Mouse (Mus musculus) neural tube, embryonic 10.5 days (tissue): ENCODE data around the gene Bex4.
"Not testable (repeated sequence)": the region's sequence is repeated elsewhere in the genome, so short reads cannot be mapped to it uniquely, and the experiment has no call there.

Source experiments
- DNase-seq: peaks from one replicate; pipeline ENCODE4 v3.0.0-alpha.2; 2017; ENCODE audit warnings: low spot score; ENCODE audit errors: extremely low spot score

Gene Bex4

DNA sequence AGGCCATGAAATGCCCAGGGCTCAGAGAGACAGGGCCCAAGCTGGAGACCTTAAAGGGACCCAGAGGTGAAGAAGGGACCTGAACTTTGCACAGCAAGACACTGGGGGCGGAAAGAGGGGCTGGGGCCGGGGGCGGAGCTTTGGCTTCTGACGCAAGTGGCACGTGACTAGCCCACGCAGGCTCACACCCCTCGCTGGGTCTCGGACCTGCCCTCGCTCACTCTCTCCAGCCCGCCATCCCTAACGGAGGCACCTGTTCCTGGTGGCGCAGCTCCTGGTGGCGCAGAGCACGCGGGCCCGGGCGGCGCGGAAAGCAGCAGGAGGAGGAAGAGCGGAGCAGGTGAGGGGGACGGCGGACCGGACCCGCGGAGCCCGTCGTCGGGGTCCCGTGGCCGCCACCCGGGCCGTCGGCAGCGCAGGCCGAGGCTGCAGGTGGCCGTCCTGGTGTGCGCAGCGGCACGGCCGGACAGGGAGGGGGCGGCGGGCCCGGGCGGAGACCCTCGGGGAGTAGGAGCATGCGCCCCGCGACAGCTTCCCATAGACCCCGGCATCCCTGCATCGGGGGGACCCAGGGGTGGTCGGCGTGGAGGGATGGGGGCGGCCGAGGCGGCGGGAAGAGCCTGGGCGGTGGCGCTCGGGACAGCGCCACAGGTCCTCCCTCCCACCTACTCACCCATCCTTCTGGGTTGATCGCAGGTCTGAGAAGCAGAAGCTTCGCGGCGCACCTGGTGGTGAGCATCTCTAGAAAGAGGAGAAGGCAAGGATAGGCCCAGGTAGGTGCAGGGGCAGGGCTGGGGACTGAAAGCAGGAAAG is at the start of gene Bex4:
Bex4 (plus strand) TSS at position 170 of the 813 bp plus-strand sequence.
- peak; percentile 12 for DNase-seq

DNA sequence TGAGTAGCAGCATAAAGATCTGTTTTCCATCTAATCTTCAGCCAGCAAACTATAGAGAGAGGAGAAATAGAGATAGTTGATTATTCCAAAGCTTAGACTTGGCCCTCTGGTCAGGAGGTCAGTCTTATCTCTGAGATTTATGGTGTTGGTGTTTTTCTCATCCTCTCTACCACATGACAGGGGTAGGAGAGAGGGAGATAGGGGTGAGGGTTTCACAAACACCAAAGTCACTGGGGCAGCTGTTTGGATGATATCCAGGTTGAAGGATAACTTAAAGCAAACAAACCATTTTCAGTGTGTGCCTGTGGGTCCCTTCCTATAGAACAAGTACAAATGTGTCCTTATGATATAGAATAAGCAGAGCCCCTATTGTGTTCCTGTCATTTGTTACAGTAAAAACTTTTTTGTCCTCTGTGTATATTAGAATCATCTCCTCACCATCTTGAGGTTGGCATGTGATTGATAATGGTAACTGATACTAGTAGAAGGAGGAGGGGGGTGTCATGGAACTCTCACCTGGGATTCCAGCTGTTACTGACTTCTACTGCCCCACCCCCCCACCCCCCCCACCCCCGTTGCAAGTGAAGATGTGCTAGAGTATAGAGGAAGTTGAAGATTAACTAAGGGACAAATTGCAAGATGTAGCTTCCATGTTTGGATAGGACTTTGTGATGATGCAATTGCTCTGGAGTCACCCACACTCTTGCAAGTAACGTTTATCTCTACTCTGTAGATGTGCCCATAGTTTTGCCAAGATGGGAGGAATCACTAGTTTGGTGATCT is 46.1 kb upstream of the Bex4 start:
- no peak for DNase-seq

DNA sequence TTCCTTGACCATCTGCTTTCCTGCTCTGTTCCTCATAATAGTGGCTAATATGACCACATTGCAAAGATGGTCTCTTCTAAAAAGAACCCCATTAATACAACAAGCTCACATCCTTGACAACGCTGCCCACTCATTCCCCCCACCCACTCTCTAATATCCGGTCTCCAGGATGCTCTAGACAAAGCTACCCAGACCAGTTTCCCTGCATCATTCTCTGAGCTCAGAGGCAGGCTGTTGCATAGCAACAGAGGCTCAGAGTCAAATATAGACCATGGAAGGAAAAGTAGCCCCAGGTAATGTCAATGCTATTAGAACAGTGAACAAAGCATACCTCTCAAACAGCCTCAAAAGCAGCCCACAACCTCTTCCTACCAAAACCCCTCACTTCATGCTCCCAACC is 44.4 kb upstream of the Bex4 start:
- no peak for DNase-seq

DNA sequence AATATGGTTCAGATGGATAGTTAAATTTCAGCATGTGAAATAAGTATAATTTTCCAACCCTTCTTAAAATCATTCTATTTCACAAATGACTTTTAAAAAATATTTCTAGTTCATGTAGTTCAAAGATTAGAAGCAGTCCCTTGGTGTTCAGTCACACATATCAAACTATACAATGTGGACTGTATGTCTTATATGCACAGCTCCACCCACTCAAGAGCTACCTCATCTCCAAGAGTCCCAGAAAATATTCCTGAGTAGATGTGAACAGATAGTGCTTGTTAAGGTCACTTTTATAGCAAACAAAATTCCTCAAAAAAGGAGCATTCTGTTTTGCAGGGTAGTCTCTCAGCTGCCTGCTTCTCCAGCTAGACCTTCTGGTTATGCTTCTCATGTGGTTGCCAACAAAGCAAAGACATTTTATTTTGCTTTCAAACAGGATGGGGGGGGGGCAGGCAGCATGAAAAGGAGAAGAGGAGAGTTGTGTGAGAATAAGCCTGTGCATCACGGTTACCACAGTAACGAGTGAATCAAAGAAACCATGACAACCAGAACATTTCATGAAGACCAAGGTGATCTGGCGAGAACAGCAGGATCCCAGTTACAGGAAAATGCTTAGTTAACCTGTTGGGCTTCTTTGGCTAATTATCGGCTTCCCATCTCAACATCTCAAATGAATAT is 34.6 kb upstream of the Bex4 start:
- no peak for DNase-seq

DNA sequence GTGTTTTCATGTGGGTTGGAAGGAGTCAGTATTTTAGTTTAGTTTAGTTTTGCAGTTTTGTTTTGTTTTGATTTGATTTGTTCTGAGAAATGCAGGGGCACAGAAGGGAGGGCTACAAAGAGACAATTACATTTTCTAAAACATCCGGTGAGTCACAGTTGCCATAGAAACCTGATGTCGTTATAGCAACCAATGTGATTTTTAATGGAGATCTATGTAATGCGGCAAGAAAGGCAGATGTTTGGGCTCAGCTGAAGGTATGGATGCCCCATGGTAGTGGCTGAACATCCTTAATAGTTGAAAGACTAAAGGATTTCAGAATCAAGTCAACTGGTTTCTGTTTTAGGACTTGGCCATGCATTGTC is 34.1 kb upstream of the Bex4 start:
- DNase-seq: no peak

DNA sequence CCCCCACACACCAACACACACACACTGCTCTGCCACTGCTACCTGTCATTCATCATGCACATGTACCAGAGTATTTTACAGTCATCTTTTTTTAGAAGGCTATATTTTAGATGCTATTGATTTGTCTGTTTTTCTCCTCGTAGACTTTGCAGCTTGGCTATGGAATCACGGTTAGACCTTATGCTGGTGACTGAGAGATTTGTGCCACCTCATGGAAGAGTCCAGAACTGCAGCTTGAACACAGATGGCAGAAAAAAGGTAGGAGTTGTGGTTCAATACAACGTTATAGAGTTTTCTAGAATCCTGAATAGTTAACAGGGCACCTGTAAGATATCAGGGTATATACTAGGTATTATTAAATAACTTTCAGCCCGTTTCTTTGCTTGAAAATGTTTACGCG is 30.9 kb upstream of the Bex4 start:
- peak; percentile 19 for DNase-seq

DNA sequence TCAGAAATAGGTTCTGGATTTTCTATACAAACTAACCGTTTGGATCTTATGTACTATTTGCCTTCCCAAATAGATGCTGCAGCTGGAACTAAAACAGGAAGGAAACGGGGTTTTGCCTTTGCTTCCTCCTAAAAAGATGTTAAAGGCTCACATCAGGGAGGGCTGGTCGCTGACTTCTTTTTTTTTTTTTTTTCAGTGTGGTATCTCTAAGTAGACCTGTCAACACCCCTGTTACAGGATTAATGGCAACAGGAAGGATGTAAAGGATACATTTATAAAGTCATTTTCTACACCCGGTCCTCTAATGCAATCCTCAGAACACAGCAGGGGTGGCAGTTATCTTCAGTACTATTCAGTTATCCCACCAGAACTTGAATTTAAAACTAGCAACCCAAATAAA is 23.8 kb upstream of the Bex4 start:
- no peak for DNase-seq

DNA sequence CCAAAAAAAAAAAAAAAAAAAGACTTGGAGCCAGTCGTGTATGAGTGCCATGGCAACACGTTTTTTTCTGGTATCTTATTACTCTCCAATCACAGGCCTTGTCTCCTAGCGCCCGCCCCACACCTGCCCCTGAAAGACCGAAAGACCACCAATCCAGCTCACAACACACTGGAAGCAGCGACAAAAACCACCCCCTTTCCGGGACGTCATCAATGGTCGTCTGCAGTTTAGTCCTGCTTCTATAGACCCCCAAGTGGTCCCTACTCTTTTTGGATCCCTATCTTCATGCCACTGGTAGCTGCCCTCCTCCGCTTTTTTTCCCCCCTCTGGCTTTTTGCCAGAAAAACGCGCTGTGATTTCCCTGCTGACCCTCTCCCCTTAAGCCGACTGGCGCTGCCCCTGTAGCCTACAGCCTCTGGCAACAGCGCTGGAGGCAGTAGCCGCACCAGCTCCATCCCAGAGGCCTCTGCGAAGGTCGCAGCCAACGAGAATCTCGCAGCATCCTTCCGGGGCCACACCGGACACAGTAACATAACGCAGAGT is 23.3 kb upstream of the Bex4 start:
- peak; percentile 67 for DNase-seq

DNA sequence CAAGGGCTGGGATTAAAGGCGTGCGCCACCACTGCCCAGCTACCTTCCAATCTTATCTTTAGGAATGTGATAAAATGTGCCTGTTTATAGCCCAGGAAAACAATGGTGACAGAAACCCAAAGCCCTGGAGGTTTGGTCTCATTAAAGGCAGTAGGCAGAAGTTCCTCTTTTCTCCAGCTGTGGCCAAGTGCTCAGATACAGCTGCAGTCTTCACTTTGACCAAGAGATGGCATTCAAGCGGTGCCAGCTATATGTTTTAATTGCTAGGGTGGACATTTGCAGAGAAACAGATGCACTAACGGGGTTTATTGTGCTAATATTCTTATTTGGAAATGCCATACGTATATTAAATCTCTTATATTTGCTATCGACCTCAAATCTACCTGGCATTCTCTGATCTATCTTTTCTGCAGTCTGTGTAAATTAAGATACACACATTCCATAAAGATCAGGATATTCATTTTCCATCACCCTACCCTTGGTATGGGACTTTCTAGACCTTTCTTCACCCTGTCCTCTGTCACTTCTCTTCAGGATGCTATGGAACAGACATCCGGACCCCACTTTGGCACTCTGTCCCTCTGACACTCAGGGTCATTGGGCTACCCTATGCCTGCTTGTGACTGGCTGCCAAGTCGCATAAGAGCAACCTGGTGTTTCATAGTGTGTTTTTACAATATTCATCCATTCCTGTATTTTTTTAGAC is 11.6 kb upstream of the Bex4 start:
- DNase-seq: no peak

DNA sequence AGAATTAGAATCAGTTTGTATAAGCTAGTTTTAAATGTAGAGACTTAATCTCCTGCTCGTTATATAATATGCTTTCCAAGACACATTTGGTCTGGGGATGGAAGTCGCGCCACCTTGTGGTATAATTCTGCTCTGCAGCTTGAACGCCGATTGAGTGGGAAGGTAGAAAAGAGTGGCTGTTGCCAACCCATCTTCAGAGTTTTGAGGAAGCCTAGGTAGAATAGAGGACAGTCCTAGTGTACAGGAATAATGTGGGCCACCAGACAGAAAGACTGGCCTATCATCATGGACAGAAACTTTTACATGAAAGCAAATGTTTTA is 11.1 kb upstream of the Bex4 start:
- DNase-seq: peak; percentile 55

DNA sequence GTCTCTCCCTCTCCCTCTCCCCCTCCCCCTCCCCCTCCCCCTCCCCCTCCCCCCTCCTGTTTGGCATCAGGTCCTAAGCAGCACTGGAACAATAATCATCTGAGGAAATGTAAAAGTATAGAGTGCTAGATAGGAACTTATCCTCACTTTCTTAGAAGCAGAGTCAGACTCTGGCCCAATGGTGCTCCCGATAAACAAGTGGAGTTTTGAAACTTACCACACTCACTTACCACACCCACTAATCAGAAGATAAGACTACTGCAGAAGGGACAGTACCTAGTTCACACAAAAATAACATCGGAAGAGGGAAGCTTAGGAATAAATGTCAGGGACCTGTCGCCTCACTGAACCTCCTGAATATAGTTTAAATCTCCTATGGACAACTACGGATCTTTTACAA is 3.2 kb upstream of the Bex4 start:
- DNase-seq: no peak

DNA sequence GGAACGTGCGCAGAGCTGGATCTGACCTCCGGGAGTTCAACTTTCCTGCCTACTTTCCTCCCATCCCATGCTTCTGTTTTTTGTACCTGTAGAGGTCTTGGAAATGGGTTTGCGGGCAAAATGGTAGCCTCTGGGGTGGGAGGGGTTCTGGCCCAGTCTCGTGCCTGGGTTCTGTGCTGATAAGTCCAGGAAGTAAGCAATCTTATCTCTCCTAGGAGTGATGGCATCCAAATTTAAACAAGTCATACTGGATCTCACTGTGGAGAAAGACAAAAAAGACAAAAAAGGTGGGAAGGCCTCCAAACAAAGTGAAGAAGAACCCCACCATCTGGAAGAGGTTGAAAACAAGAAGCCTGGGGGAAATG is 826 bp downstream of the Bex4 start:
- not testable (repeated sequence) for DNase-seq

DNA sequence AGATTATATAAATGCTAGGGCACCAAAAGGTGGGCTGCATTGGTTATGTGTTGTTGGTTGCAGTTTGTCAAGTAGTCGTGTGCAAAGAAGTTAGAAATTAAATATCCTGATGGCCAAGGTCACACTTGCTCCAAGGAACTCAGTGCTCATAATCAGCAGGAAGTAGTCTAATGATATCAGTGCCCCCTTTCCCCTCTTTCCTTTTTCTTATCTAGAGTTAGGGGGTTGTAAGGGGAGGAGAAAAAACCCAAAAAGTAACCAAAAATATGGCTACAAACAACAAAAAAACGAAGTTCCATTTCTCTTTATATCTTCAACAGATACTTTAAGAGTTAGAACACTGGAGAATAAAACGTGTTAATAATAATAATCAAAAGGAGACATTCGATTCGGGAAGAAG is 2.6 kb downstream of the Bex4 start:
- DNase-seq: no peak

DNA sequence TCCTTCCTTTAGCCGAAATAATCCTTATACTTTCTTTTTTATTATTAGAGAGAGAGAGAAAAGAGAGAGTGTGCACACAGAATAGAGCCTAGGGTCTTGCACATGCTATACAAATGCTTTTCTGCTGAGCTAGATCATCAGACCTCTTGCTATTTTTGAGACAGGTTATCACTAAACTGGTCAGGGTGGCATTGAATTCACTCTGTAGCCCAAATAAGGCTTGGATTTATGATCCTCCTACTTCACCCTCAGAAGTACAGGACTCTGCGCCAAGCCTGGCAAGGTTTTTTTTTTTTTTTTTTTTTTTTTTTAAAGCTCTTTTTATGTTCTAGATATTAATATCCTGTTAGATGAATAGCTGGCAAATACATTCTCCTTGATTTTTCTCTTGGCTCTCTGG is 4.9 kb downstream of the Bex4 start:
- no peak for DNase-seq

DNA sequence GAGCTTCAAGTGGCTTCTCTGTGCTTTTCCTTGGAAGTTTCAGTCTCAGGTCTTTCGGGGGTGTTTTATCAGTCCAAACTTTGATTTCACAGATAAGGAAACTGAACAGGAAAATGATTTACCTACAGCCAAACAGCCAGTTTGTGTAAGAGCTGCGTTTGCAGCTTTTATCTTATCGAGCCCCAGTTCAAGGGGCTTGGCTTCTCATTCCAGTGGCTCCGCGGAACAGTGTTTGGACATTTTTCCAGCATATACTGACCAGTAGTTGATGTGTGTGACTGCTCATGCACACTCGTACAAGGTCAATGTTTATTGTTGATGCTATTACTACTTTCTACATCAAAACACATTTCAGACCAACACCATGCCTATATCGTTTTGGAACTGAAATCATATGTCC is 5.4 kb downstream of the Bex4 start:
- DNase-seq: no peak

DNA sequence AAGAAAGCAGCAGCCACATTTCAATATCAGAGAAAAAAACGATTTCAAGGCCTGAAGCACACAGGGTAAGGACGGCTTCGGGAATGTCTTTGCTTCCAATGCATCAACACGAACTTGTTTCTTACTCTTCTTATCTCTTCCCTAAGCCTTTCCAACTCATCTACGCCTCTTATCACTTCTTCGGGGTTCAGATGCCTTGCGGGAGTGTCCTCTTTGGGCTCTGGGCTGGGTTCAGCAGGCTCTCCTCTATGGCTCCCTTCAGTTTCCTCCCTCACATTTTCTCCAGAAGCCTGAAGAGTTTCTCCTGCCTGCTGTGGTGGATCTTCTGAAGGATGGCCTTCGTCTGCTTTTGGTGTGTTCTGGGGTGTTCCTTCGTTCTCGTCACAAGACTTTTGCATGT is 31.8 kb downstream of the Bex4 start:
- DNase-seq: peak; percentile 15

DNA sequence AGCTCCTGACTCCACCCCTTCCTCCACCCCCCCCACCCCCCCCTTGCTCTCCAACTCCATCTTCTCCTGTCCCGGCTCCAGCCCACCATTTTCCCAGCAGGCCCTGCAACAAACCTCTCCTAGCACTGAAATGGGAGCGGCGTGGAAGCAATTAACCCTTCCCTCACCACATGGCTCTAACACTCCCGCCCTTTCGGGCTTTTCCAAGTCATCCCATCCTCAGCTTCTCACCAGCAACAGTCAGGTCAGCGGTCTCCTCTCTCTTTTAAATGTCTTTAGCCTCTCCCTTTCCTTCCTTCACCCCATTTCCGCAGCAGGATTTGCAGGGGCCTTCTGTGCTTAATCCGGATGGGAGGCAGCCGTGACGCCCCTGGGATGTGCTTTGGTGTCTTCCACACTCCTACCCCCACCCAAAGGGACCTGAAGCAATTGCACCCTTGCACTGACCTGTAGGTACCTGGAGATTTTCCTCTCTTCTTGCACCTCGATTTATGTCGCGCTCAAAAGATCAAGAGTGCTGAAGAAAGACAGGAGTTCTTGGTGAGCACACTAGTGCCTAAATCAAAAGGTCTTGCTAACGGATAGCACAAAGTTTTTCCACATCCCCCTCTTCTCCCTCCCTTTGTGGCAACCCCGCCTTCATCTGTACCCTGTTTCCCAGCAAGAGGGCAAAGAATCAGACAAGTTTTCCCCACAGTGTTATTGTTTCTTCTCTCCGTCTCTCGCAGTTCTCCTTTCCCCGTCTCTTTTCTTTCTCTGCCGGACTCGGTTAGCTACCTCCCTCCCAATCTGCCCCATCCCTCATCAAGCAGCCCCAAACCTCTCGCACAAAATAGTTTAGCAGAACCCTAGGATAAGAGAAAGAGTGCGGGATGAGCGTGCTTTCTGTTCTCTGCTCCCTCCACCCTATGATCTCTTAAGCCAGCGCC is 32.7 kb downstream of the Bex4 start:
- DNase-seq: peak; percentile 63

DNA sequence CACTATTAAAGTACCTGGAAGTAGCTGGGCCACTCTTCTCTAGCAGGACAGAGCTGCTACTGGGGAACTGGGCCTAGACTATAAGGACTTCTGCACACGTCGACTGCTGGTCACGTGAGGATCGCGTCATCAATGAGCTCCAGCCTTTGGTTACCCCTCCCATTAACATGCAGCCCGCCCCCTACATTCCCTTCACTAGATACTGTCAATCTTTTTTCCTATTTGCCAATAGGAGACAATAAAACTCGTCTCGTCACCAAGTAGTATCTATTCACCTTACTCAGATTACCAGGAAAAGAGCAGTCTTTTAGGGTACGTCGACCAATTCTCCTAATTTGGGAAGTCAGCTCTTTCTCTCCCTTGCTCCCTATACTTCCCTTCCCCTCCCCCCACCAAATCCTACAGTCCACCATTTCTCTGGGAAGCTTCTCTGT is 33.3 kb downstream of the Bex4 start, which contains the start of gene Tceal8:
Tceal8 (minus strand) TSS at position 225 of the 434 bp plus-strand sequence.
- peak; percentile 66 for DNase-seq

DNA sequence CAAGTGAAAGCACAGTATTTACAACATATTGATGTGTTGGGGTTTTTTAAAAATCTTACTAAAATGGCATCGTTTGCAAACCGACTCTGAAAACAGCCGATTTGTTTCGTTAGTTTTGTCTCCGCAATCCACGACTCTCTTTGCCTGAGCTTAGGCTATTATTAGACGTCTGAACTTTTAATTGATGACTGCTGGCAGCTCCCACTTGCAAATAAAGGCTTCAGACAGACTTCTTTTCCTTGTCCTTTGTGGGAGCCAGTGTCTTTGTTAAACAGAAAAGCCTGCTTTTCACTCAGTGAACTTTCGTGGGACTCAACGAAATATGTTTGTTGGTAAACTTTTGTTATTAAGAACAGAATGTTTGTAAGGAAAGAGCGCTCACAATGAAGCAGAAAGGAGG is 34.0 kb downstream of the Bex4 start:
- DNase-seq: peak; percentile 15

DNA sequence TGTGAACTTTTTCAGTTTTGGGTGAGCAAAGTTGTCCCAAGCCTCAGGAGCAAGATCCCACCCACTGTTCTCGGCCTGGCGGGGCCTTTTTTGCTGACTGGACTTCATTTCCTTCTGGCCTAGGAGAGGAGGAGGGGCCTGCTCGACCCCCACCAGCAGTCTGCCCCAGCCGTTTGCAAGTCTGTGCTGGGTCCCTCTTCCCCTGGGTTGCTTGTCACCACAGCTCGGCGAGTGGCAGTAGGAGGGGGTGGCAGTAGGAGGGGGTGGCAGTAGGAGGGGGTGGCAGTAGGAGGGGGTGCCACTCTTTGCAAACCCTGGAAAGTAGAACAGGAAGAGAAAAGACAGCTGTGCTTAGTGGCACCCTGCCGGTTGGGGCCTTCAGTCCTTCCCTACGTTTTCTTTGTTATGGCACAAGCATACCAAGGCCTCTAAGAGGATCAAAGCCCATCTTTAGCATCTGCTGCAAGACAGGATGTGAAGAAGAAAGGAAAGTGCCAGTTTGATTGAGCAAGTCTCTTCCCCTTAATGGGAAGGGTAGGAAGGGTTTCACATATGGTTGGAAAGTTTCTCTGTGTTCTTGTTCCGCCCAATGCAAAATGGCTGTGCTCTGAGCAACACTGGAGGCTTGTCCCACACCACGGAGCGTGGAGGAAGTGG is 42.2 kb downstream of the Bex4 start:
- DNase-seq: peak; percentile 16
